Mouse (Mus musculus): ENCODE results near the gene Palm2.
A peak's percentile ranks its signal among the peaks of the same experiment; 100 is the strongest.

Palm2 gene

GRCm38 (mm10) chr4:57624819-57625218 lies 190.8 kb downstream of the Palm2 start:
- DNase-seq = no peak

- DNase-seq = no peak
Measured at GRCm38 (mm10) chr4:57625306-57625705, 191.3 kb downstream of the Palm2 start.

GRCm38 (mm10) chr4:57625756-57626155 lies 191.7 kb downstream of the Palm2 start:
- DNase-seq = no peak

- no peak for DNase-seq
Measured at GRCm38 (mm10) chr4:57626921-57627320, 192.9 kb downstream of the Palm2 start.

GRCm38 (mm10) chr4:57632386-57632785 lies 198.3 kb downstream of the Palm2 start:
- no peak for DNase-seq

GRCm38 (mm10) chr4:57633052-57633451 lies 199.0 kb downstream of the Palm2 start:
- no peak for DNase-seq

GRCm38 (mm10) chr4:57634956-57635355 lies 200.9 kb downstream of the Palm2 start:
- DNase-seq = no peak

- no peak for DNase-seq
Measured at GRCm38 (mm10) chr4:57636782-57637482, 202.9 kb downstream of the Palm2 start.

- DNase-seq = peak; percentile 43 to 45
Measured at GRCm38 (mm10) chr4:57637636-57638386, 203.8 kb downstream of the Palm2 start.

- peak in 1 of 2 experiments; percentile 13 for DNase-seq
Measured at GRCm38 (mm10) chr4:57638941-57639340, 204.9 kb downstream of the Palm2 start.

- no peak for DNase-seq
Measured at GRCm38 (mm10) chr4:57640222-57640621, 206.2 kb downstream of the Palm2 start.

GRCm38 (mm10) chr4:57640971-57641370 lies 206.9 kb downstream of the Palm2 start:
- DNase-seq = no peak

GRCm38 (mm10) chr4:57650994-57651393 lies 216.9 kb downstream of the Palm2 start:
- no peak for DNase-seq

- no peak for DNase-seq
Measured at GRCm38 (mm10) chr4:57651547-57651946, 217.5 kb downstream of the Palm2 start.

- no peak for DNase-seq
Measured at GRCm38 (mm10) chr4:57652185-57652904, 218.3 kb downstream of the Palm2 start.

- no peak for DNase-seq
Measured at GRCm38 (mm10) chr4:57655966-57656365, 221.9 kb downstream of the Palm2 start.

- no peak for DNase-seq
Measured at GRCm38 (mm10) chr4:57656388-57656787, 222.3 kb downstream of the Palm2 start.

- no peak for DNase-seq
Measured at GRCm38 (mm10) chr4:57656861-57657260, 222.8 kb downstream of the Palm2 start.

- peak; percentile 21 to 42 for DNase-seq
Measured at GRCm38 (mm10) chr4:57660470-57660869, 226.4 kb downstream of the Palm2 start.

GRCm38 (mm10) chr4:57666101-57666500 lies 232.1 kb downstream of the Palm2 start:
- DNase-seq = no peak

- DNase-seq = peak; percentile 19 to 39
Measured at GRCm38 (mm10) chr4:57670813-57671469, 236.9 kb downstream of the Palm2 start.

GRCm38 (mm10) chr4:57672541-57672940 lies 238.5 kb downstream of the Palm2 start:
- no peak for DNase-seq
